Mouse (Mus musculus) liver, adult (tissue): ENCODE measurements around the gene Pde10a.

ENCODE experiments used
- GATA4 ChIP-seq: IDR thresholded peaks from 2 replicates; pipeline ENCODE4 v1.6.1; 2014; ENCODE audit warnings: mild to moderate bottlenecking, low read length; ENCODE audit not compliant: insufficient replicate concordance

The Pde10a gene

GRCm38 (mm10) chr17:8507654-8508053 is 17.5 kb upstream of the Pde10a start:
- TF ChIP-seq GATA4: no peak

- TF ChIP-seq GATA4: no peak
Observed at GRCm38 (mm10) chr17:8508305-8509141, 16.6 kb upstream of the Pde10a start.

- no peak for TF ChIP-seq GATA4
Observed at GRCm38 (mm10) chr17:8516006-8516405, 9.2 kb upstream of the Pde10a start.

GRCm38 (mm10) chr17:8523986-8524385 is 1.2 kb upstream of the Pde10a start:
- no peak for TF ChIP-seq GATA4

GRCm38 (mm10) chr17:8524387-8525165 is 596 bp upstream of the Pde10a start:
- no peak for TF ChIP-seq GATA4

- no peak for TF ChIP-seq GATA4
Observed at GRCm38 (mm10) chr17:8525971-8526740, 984 bp downstream of the Pde10a start.

- TF ChIP-seq GATA4: no peak
Observed at GRCm38 (mm10) chr17:8526815-8527261, 1.7 kb downstream of the Pde10a start.

- no peak for TF ChIP-seq GATA4
Observed at GRCm38 (mm10) chr17:8528641-8529040, 3.5 kb downstream of the Pde10a start.

GRCm38 (mm10) chr17:8532609-8533008 is 7.4 kb downstream of the Pde10a start:
- no peak for TF ChIP-seq GATA4

GRCm38 (mm10) chr17:8533828-8534227 is 8.7 kb downstream of the Pde10a start:
- TF ChIP-seq GATA4: no peak

GRCm38 (mm10) chr17:8536522-8536921 is 11.3 kb downstream of the Pde10a start:
- no peak for TF ChIP-seq GATA4

- no peak for TF ChIP-seq GATA4
Observed at GRCm38 (mm10) chr17:8538102-8538501, 12.9 kb downstream of the Pde10a start.

GRCm38 (mm10) chr17:8541974-8542538 is 16.9 kb downstream of the Pde10a start:
- no peak for TF ChIP-seq GATA4

GRCm38 (mm10) chr17:8546366-8546765 is 21.2 kb downstream of the Pde10a start:
- TF ChIP-seq GATA4: no peak

GRCm38 (mm10) chr17:8548733-8549132 is 23.6 kb downstream of the Pde10a start:
- no peak for TF ChIP-seq GATA4
